Mouse (Mus musculus) limb, embryonic 12.5 days (tissue): ENCODE measurements at regions not wholly inside any gene's neighbourhood (a gene's known extent, or its start where the extent isn't known, plus 50 kb on each side); places are given as distances from the start of the nearest gene placed in this dataset.
A peak's percentile ranks its signal among the peaks of the same experiment; 100 is the strongest.

Source experiments
- ATAC-seq: fragments of 200-750 bp; cut with Nextera tagmentation; 2 replicates; pipeline ENCODE4 v1.8.0; 2017; ENCODE audit warnings: low read depth, moderate TSS enrichment; ENCODE audit not compliant: insufficient number of reproducible peaks, insufficient read depth, low FRiP score, low TSS enrichment
- H3K27ac ChIP-seq: fragments of 300-500 bp; sonication (generic); 2 replicates; pipeline ENCODE4 v1.5.1; 2016; ENCODE audit warnings: mild to moderate bottlenecking, moderate library complexity
- H3K27me3 ChIP-seq: fragments of 300-500 bp; sonication (generic); 2 replicates; pipeline ENCODE4 v1.6.1; 2016; ENCODE audit warnings: mild to moderate bottlenecking, moderate library complexity
- H3K36me3 ChIP-seq: fragments of 300-500 bp; sonication (generic); 2 replicates; pipeline ENCODE4 v1.6.1; 2016; ENCODE audit warnings: mild to moderate bottlenecking, moderate library complexity
- H3K4me1 ChIP-seq: fragments of 300-500 bp; sonication (generic); replicated peaks from 2 replicates; pipeline ENCODE4 v1.6.1; 2016
- H3K4me2 ChIP-seq: fragments of 300-500 bp; sonication (generic); 2 replicates; pipeline ENCODE4 v1.6.1; 2016; ENCODE audit warnings: mild to moderate bottlenecking, moderate library complexity
- H3K4me3 ChIP-seq: fragments of 300-500 bp; sonication (generic); replicated peaks from 2 replicates; pipeline ENCODE4 v1.5.1; 2016; ENCODE audit warnings: mild to moderate bottlenecking
- H3K9ac ChIP-seq: fragments of 300-500 bp; sonication (generic); replicated peaks from 2 replicates; pipeline ENCODE4 v1.6.1; 2016; ENCODE audit warnings: mild to moderate bottlenecking, moderate library complexity
- H3K9me3 ChIP-seq: fragments of 300-500 bp; sonication (generic); 2 replicates; pipeline ENCODE4 v1.6.1; 2016; ENCODE audit warnings: mild to moderate bottlenecking, moderate library complexity
- WGBS: fragments of 180-500 bp; shearing (Covaris S2); methylation state at CpG from one replicate; pipeline ENCODE4 v1.1.7; 2016; 5-methylcytosine and 5-hydroxymethylcytosine counted together

- no peak for ATAC-seq
- WGBS = 88% methylated on average over 4 of the region's 4 CpGs
- H3K9ac ChIP-seq = no peak overlapping the region
These were observed 213.1 kb upstream of the Kcnab2 start for GRCm38 (mm10) chr4:152690766-152691165.

GRCm38 (mm10) chr4:152689831-152690230 is 212.2 kb upstream of the Kcnab2 start:
- WGBS = 80% methylated on average over 9 of the region's 9 CpGs
- no peak for ATAC-seq
- no peak overlapping the region for H3K4me3 ChIP-seq
- H3K36me3 ChIP-seq = no peaks in the 10 kb centered on the region
- peaks cover 15% of the 10 kb centered on the region for H3K27me3 ChIP-seq
- H3K4me2 ChIP-seq = no peak overlapping the region
- H3K9me3 ChIP-seq = 0 out of 2 replicates have a peak, but pooled peaks cover 5% of the 10 kb centered on the region
- no peak overlapping the region for H3K27ac ChIP-seq
- H3K4me1 ChIP-seq = no peaks in the 10 kb centered on the region
- no peak overlapping the region for H3K9ac ChIP-seq

More at GRCm38 (mm10) chr4:152690766-152691165, 213.1 kb upstream of the Kcnab2 start:
- Histone ChIP-seq H3K9me3 (0 out of 2 replicates have a peak, but pooled peaks cover 5% of the 10 kb centered on the region), H3K27me3 (peaks cover 15% of the 10 kb centered on the region), H3K36me3 (no peaks in the 10 kb centered on the region), H3K4me1 (no peaks in the 10 kb centered on the region), H3K27ac (no peak overlapping the region), H3K4me2 (no peak overlapping the region), H3K4me3 (no peak overlapping the region)

GRCm38 (mm10) chr4:152686509-152687081 is 208.9 kb upstream of the Kcnab2 start:
- ATAC-seq = no peak
- WGBS = 65% methylated on average over 12 of the region's 12 CpGs
- no peaks in the 10 kb centered on the region for H3K4me1 ChIP-seq

GRCm38 (mm10) chr4:152674140-152674539 is 196.5 kb upstream of the Kcnab2 start:
- H3K4me3 ChIP-seq = no peak overlapping the region
- no peak overlapping the region for H3K27ac ChIP-seq
- no peak for ATAC-seq
- 5% methylated on average over 11 of the region's 11 CpGs for WGBS
- no peak overlapping the region for H3K4me2 ChIP-seq
- 0 out of 2 replicates have a peak, but pooled peaks cover 4% of the 10 kb centered on the region for H3K4me1 ChIP-seq
- no peak overlapping the region for H3K9ac ChIP-seq
- no peaks in the 10 kb centered on the region for H3K36me3 ChIP-seq
- peaks cover 19% of the 10 kb centered on the region; the same call in 1 of the 2 replicates for H3K27me3 ChIP-seq
- peaks cover 5% of the 10 kb centered on the region; the same call in 1 of the 2 replicates for H3K9me3 ChIP-seq

More at GRCm38 (mm10) chr4:152686509-152687081, 208.9 kb upstream of the Kcnab2 start:
- H3K9ac ChIP-seq = no peak overlapping the region
- no peak overlapping the region for H3K4me3 ChIP-seq
- H3K27ac ChIP-seq = no peak overlapping the region
- H3K27me3 ChIP-seq = peaks cover 12% of the 10 kb centered on the region
- peaks cover 18% of the 10 kb centered on the region for H3K9me3 ChIP-seq
- H3K4me2 ChIP-seq = no peak overlapping the region
- no peaks in the 10 kb centered on the region for H3K36me3 ChIP-seq

GRCm38 (mm10) chr4:152663482-152663881 is 185.8 kb upstream of the Kcnab2 start:
- Histone ChIP-seq H3K36me3 (no peaks in the 10 kb centered on the region), H3K9ac (no peak overlapping the region), H3K9me3 (peaks cover 9% of the 10 kb centered on the region; the same call in 1 of the 2 replicates), H3K4me3 (no peak overlapping the region), H3K4me1 (no peaks in the 10 kb centered on the region), H3K4me2 (no peak overlapping the region), H3K27ac (no peak overlapping the region), H3K27me3 (no peaks in the 10 kb centered on the region)
- WGBS = 44% methylated on average over 8 of the region's 8 CpGs
- no peak for ATAC-seq

GRCm38 (mm10) chr4:152663069-152663468 is 185.4 kb upstream of the Kcnab2 start:
- no peak for ATAC-seq

GRCm38 (mm10) chr4:152662439-152662838 is 184.8 kb upstream of the Kcnab2 start:
- Histone ChIP-seq H3K4me1 (no peaks in the 10 kb centered on the region), H3K27ac (no peak overlapping the region), H3K9ac (no peak overlapping the region), H3K36me3 (no peaks in the 10 kb centered on the region), H3K4me2 (no peak overlapping the region), H3K4me3 (no peak overlapping the region), H3K27me3 (no peaks in the 10 kb centered on the region), H3K9me3 (peaks cover 9% of the 10 kb centered on the region; the same call in 1 of the 2 replicates)
- WGBS = 89% methylated on average over 11 of the region's 11 CpGs
- no peak for ATAC-seq

More at GRCm38 (mm10) chr4:152663069-152663468, 185.4 kb upstream of the Kcnab2 start:
- Histone ChIP-seq H3K4me1 (no peaks in the 10 kb centered on the region), H3K4me2 (no peak overlapping the region), H3K36me3 (no peaks in the 10 kb centered on the region), H3K27me3 (no peaks in the 10 kb centered on the region), H3K9me3 (peaks cover 9% of the 10 kb centered on the region; the same call in 1 of the 2 replicates), H3K27ac (no peak overlapping the region), H3K9ac (no peak overlapping the region), H3K4me3 (no peak overlapping the region)
- WGBS = 91% methylated on average over 12 of the region's 12 CpGs

- no peaks in the 10 kb centered on the region for H3K36me3 ChIP-seq
- no peaks in the 10 kb centered on the region for H3K9me3 ChIP-seq
- H3K27me3 ChIP-seq = no peaks in the 10 kb centered on the region
- H3K4me3 ChIP-seq = no peak overlapping the region
- H3K27ac ChIP-seq = no peak overlapping the region
- 0 out of 2 replicates have a peak, but pooled peaks cover 7% of the 10 kb centered on the region for H3K4me1 ChIP-seq
- 49% methylated on average over 8 of the region's 8 CpGs for WGBS
- 0 out of 2 replicates have a peak, but pooled peaks have one; percentile 50 for ATAC-seq
- H3K9ac ChIP-seq = no peak overlapping the region
- 0 out of 2 replicates have a peak overlapping the region, but pooled peaks have one; percentile 6 for H3K4me2 ChIP-seq
These were observed 172.5 kb upstream of the Kcnab2 start for GRCm38 (mm10) chr4:152650198-152650597.

GRCm38 (mm10) chr4:152647620-152648019 is 169.9 kb upstream of the Kcnab2 start:
- ATAC-seq = no peak
- WGBS = 55% methylated on average over 7 of the region's 7 CpGs
- no peaks in the 10 kb centered on the region for H3K9me3 ChIP-seq
- H3K4me3 ChIP-seq = no peak overlapping the region
- H3K4me1 ChIP-seq = 0 out of 2 replicates have a peak, but pooled peaks cover 7% of the 10 kb centered on the region
- no peak overlapping the region for H3K27ac ChIP-seq
- H3K4me2 ChIP-seq = no peak overlapping the region
- no peaks in the 10 kb centered on the region for H3K36me3 ChIP-seq
- H3K27me3 ChIP-seq = no peaks in the 10 kb centered on the region
- H3K9ac ChIP-seq = no peak overlapping the region

- Histone ChIP-seq H3K4me3 (no peak overlapping the region), H3K36me3 (no peaks in the 10 kb centered on the region), H3K9me3 (no peaks in the 10 kb centered on the region), H3K4me2 (no peak overlapping the region), H3K27me3 (no peaks in the 10 kb centered on the region), H3K4me1 (peaks cover 8% of the 10 kb centered on the region; the same call in 1 of the 2 replicates), H3K27ac (no peak overlapping the region), H3K9ac (no peak overlapping the region)
- ATAC-seq = no peak
- WGBS = 90% methylated on average over 14 of the region's 14 CpGs
These were observed 169.4 kb upstream of the Kcnab2 start for GRCm38 (mm10) chr4:152647084-152647483.

GRCm38 (mm10) chr4:152637088-152637487 is 159.4 kb upstream of the Kcnab2 start:
- H3K4me1 ChIP-seq = peaks cover 9% of the 10 kb centered on the region
- H3K36me3 ChIP-seq = no peaks in the 10 kb centered on the region
- ATAC-seq = no peak
- 0 out of 2 replicates have a peak, but pooled peaks cover 3% of the 10 kb centered on the region for H3K27me3 ChIP-seq
- no peaks in the 10 kb centered on the region for H3K9me3 ChIP-seq
- H3K9ac ChIP-seq = no peak overlapping the region
- no peak overlapping the region for H3K27ac ChIP-seq
- no peak overlapping the region for H3K4me3 ChIP-seq
- WGBS = 65% methylated on average over 6 of the region's 6 CpGs
- no peak overlapping the region for H3K4me2 ChIP-seq
